Mouse (Mus musculus): ENCODE measurements at regions not wholly inside any gene's neighbourhood (a gene's known extent, or its start where the extent isn't known, plus 50 kb on each side); places are given as distances from the start of the nearest gene placed in this dataset.

DNA sequence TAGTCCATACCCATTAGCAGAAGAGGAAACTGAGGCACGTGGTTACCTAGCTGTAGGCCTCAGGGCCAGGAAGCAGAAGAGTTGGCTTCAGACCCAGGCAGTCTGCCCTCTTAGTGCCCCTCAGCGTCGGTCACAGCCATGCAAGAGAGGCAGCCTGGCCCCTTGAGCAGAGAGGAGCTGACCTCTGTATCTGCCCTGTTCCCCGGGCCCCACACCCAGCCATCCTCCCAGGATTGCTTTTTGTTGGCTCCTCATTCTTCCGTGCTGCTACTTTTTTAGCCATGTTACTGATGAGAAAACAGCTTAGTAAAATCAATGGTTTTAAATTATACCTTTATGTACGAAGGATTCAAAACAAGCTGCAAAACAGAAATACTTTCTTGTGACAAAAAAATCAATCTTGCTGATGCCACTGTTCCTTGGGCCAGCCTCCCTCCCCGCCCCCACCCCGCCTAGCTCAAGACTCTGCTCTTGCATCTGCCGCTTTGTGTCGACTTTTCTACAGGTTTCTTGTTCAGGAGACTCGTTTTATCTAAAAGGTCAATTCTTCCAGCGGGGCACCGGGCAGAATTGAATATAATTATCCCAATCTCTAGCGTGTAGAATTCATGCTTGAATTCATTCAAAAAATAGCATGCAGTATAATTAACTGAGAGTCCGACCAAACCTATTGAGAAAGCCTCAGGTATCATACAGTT is 70.8 kb downstream of the Sall1 start:
- no peak for TF ChIP-seq POLR2A (IDR thresholded peaks at IDR 0.05; ENCODE audit: borderline replicate concordance, extremely low read depth, insufficient read depth, insufficient read length, poor library complexity, severe bottlenecking)
- TF ChIP-seq CTCF (IDR thresholded peaks at IDR 0.05; ENCODE audit: borderline replicate concordance, extremely low read depth, insufficient read depth, insufficient read length) = no peak
- DNase-seq (ENCODE audit: low read depth) = peak; percentile 59

DNA sequence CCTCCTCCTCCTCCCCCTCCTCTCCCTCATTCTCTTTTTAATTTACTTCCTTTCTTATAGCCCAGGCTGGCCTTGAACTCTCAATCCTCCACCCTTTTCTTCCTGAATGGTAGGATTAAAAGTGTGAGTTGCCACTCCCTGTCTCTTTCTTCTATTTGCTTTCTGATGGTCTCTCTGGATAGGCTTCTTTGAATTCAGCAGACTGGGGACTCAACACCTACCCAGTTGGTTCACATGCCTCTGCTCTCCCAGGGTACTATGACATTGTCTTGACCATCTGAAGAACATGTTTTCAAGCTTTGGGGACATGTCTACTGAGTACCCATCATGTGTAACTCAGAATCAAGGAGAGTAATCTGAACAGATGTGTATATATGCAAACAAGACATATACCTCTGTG is 85.1 kb downstream of the Sall1 start:
- no peak for TF ChIP-seq POLR2A (IDR thresholded peaks at IDR 0.05; ENCODE audit: borderline replicate concordance, extremely low read depth, insufficient read depth, insufficient read length, poor library complexity, severe bottlenecking)
- no peak for TF ChIP-seq CTCF (IDR thresholded peaks at IDR 0.05; ENCODE audit: borderline replicate concordance, extremely low read depth, insufficient read depth, insufficient read length)
- no peak for DNase-seq (ENCODE audit: low read depth)

DNA sequence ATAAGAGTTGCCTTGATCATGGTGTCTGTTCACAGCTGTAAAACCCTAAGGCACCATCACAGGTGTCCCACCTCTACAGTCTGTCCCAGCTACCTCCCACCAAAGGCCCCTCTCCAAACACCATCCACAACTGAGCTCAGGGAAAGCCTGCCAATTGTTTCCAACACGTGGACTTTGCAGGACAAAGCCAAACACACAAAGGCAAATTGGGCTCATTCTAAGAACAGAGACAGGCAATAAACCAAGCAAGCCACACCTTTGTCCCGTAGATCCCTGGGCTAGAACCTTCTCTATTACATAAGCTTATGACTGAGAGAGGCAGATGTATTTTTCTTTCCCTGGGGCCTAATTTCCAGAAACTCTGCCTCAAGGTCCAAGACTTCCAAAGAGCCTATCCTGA is 90.8 kb downstream of the Sall1 start:
- DNase-seq (ENCODE audit: low read depth) = no peak
- no peak for TF ChIP-seq POLR2A (IDR thresholded peaks at IDR 0.05; ENCODE audit: borderline replicate concordance, extremely low read depth, insufficient read depth, insufficient read length, poor library complexity, severe bottlenecking)
- no peak for TF ChIP-seq CTCF (IDR thresholded peaks at IDR 0.05; ENCODE audit: borderline replicate concordance, extremely low read depth, insufficient read depth, insufficient read length)

DNA sequence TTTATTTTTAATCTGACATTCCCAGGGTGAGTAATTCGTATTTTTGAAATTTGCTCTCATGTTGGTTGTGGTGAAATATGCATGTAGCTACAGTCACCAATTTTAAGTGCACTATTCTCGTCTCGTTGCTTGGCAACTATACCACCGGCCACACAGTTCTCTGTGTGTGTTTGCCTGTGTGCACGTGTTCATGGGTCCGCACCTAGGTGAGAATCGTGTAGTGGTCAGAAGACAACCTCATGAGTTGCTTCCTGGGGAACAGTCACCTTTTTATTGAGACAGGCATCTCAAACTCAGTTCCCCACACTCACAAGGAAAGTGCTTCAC is 92.2 kb downstream of the Sall1 start:
- no peak for DNase-seq (ENCODE audit: low read depth)
- TF ChIP-seq POLR2A (IDR thresholded peaks at IDR 0.05; ENCODE audit: borderline replicate concordance, extremely low read depth, insufficient read depth, insufficient read length, poor library complexity, severe bottlenecking) = no peak
- no peak for TF ChIP-seq CTCF (IDR thresholded peaks at IDR 0.05; ENCODE audit: borderline replicate concordance, extremely low read depth, insufficient read depth, insufficient read length)

DNA sequence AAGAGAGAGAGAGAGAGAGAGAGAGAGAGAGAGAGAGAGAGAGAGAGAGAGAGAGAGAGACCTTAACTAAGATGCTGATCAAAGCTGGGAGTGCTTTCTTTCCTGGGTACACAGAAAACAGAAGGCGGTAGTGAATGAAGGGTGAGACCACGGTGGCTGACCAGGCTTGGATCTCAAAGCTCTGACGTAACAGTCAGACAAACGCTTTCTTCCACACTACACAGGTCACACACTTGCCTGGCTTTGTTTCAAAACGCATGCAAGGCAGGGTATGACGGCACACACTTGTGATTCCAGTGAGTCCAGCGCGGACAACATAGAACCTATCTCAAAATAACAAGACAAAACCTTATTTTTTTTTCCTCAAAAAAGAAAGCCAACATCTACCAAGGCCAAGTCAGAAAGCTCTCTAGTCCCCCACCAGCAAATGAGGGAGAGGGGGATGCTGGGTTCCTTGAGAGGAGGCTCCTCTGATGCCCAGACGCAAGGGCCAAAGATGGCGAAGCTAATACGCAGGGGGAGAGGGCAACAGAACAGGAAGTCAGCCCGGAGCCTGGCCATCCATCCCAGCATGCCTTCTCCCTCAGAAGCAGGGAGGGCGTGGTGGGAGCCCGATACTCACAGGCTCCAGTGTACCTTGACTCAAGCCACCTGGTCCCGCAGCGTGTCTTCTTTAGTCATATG is 92.7 kb downstream of the Sall1 start:
- TF ChIP-seq POLR2A (IDR thresholded peaks at IDR 0.05; ENCODE audit: borderline replicate concordance, extremely low read depth, insufficient read depth, insufficient read length, poor library complexity, severe bottlenecking) (no peak), CTCF (IDR thresholded peaks at IDR 0.05; ENCODE audit: borderline replicate concordance, extremely low read depth, insufficient read depth, insufficient read length) (no peak)
- DNase-seq (ENCODE audit: low read depth) = no peak

DNA sequence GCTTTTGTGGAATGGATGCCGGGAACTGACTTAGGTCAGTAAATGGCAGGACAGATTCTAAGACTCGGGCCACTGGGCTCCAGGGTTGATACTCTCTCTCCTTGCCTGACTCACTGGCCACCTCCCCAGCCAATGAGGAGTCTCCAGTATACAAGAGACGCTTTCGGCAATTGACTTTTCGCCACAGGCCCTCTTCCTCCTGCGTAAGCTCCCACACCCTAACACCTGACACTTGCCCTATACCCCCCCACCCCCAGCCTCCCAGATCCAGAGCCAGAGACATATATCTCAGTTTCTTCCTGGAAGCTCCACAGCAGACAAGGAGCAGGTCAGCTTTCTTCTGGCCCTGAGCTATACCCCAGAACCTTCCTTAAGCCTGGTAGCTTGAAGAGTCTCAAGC is 94.0 kb downstream of the Sall1 start:
- TF ChIP-seq CTCF (IDR thresholded peaks at IDR 0.05; ENCODE audit: borderline replicate concordance, extremely low read depth, insufficient read depth, insufficient read length) = no peak
- no peak for TF ChIP-seq POLR2A (IDR thresholded peaks at IDR 0.05; ENCODE audit: borderline replicate concordance, extremely low read depth, insufficient read depth, insufficient read length, poor library complexity, severe bottlenecking)
- DNase-seq (ENCODE audit: low read depth) = no peak

DNA sequence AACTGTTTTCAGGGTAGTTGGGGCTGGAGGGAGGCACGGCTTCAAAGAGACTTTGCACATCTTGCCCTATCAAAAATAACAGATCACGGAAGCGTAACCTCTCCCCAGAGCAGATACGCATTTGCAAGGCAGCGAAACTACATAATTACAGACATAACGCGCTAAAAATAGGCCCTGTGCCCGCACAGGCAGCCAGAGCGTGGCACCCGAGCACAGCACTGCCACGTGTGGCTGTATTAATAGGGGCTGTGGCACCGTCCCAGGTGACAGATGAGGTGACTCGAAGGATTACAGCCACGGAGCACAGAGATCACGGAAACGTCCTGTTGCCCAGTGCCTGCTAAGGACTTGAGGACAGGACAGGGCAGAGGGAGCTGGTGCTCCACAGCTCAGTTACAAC is 95.0 kb downstream of the Sall1 start:
- peak; percentile 45 for DNase-seq (ENCODE audit: low read depth)
- TF ChIP-seq CTCF (IDR thresholded peaks at IDR 0.05; ENCODE audit: borderline replicate concordance, extremely low read depth, insufficient read depth, insufficient read length) = no peak
- TF ChIP-seq POLR2A (IDR thresholded peaks at IDR 0.05; ENCODE audit: borderline replicate concordance, extremely low read depth, insufficient read depth, insufficient read length, poor library complexity, severe bottlenecking) = no peak

DNA sequence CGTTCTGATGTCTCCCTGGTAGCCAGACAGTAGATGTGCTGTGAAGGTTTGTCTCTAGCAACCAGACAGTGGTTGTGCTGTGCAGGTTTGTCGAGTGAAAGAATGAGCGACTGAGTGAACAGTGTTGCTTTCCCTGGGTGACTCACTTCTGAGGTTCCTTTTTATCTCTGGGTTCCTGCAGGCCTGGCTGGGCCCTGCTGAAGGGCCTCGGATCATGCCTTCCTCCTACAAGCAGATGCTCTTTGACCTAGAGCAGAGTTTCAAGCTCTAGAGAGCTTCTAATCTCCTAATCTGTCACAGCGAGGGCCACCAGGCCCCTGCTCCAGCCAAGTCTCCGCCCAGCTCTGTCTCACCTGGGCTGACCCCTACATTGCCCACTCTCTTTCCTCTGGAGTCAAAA is 95.6 kb downstream of the Sall1 start:
- TF ChIP-seq CTCF (IDR thresholded peaks at IDR 0.05; ENCODE audit: borderline replicate concordance, extremely low read depth, insufficient read depth, insufficient read length) (no peak), POLR2A (IDR thresholded peaks at IDR 0.05; ENCODE audit: borderline replicate concordance, extremely low read depth, insufficient read depth, insufficient read length, poor library complexity, severe bottlenecking) (no peak)
- DNase-seq (ENCODE audit: low read depth) = no peak

DNA sequence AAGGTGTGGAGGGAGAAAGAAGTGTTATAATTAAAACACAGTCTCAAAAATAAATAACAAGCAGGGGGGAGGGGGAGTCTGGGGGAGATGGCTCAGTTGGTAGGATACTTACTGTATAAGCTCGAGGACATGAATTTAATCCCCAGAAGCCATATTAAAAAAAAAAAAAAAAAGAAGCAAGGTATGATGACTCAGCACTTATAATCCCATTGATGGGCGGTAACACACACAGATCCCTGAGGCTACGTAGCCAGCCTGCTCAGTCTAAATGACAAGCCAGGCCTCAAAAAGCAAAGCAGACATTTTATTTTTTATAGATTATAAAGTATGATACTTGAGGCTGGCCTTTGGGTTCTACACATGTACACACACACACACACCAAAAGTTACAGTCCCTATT is 96.6 kb downstream of the Sall1 start:
- TF ChIP-seq POLR2A (IDR thresholded peaks at IDR 0.05; ENCODE audit: borderline replicate concordance, extremely low read depth, insufficient read depth, insufficient read length, poor library complexity, severe bottlenecking) (no peak), CTCF (IDR thresholded peaks at IDR 0.05; ENCODE audit: borderline replicate concordance, extremely low read depth, insufficient read depth, insufficient read length) (no peak)
- DNase-seq (ENCODE audit: low read depth) = no peak

DNA sequence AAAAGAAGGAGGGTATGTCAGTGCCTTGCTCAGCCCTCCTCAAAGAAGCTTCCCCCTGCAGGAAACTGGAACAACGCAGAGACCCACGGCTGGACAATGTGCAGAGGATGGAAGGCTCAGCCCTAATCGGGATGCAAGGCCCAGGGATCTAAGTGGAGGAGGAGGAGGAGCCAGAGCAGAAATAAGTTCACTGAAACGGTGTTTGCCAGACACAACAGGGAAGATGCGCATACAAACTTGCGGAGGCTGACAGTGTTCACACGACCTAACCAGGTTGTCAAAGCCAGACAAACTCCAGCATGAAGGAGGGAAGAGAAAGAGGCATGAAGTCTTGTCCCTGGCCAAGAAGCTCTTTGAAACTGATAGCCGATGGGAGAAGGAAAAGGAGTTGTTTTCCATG is 98.3 kb downstream of the Sall1 start:
- TF ChIP-seq POLR2A (IDR thresholded peaks at IDR 0.05; ENCODE audit: borderline replicate concordance, extremely low read depth, insufficient read depth, insufficient read length, poor library complexity, severe bottlenecking) (no peak), CTCF (IDR thresholded peaks at IDR 0.05; ENCODE audit: borderline replicate concordance, extremely low read depth, insufficient read depth, insufficient read length) (no peak)
- DNase-seq (ENCODE audit: low read depth) = no peak

DNA sequence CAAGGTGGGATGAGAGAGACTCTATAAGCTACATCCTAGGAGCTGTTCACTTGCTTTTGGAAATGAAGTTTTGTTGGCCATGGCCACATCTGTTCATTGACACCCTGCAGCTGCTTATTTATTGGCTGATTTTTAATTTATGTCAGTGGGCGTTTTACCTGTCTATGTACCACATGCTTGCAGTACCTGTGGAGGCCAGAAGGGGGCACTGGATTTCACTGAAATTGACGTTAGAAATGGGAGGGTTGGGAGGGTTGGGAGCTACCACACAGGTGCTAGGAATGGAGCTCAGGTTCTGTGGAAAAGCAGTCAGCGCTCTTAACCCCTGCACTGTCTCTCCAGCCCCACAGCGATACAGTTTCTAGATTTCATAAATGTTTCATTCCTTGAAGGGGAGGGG is 99.9 kb downstream of the Sall1 start:
- DNase-seq (ENCODE audit: low read depth) = no peak
- no peak for TF ChIP-seq POLR2A (IDR thresholded peaks at IDR 0.05; ENCODE audit: borderline replicate concordance, extremely low read depth, insufficient read depth, insufficient read length, poor library complexity, severe bottlenecking)
- peak; percentile 56 for TF ChIP-seq CTCF (IDR thresholded peaks at IDR 0.05; ENCODE audit: borderline replicate concordance, extremely low read depth, insufficient read depth, insufficient read length)

All from brain, embryonic 14.5 days (tissue).